ENCODE assay signal across 18 mouse cellular contexts in genomic region chr5:22300046-22300445, GRCm38 (mm10). TPM values are rescaled to one million over a fixed set of nuclear protein-coding genes. Genes with fewer than 3 reads are reported as not detected.
DNase-seq lines count a peak whose midpoint lies in the region; ATAC-seq and TF ChIP-seq lines count a peak whose summit lies in the region.
"Had no signal": no experiment of that assay in that cellular context is flagged by ENCODE, and none has a peak within 500 bp of the region (broad histone marks: within the 10 kb centered on the region; RNA-seq: fewer than 3 reads in every experiment).

No protein-coding gene starts in this region.

- H3K9me3 ChIP-seq in hindbrain, postnatal 0 days (ENCODE audit: low read length), result no peaks in the 10 kb centered on the region
- H3K9me3 ChIP-seq in hindbrain, embryonic 11.5 days (ENCODE audit: control insufficient read depth, low read length), result no peaks in the 10 kb centered on the region
- no peaks in the 10 kb centered on the region for H3K9me3 ChIP-seq in midbrain, postnatal 0 days (ENCODE audit: low read length)
- H3K9me3 ChIP-seq in midbrain, embryonic 13.5 days, result no peaks in the 10 kb centered on the region
- H3K9me3 ChIP-seq: embryonic facial prominence, embryonic 10.5 days; embryonic facial prominence, embryonic 12.5 days; forebrain, embryonic 15.5 days had no signal

- WGBS in hindbrain, postnatal 0 days, result 72% methylated on average over 6 of the region's 6 CpGs
- 87% methylated on average over 6 of the region's 6 CpGs for whole genome bisulfite sequencing in hindbrain, embryonic 11.5 days
- 90% methylated on average over 6 of the region's 6 CpGs for WGBS in midbrain, postnatal 0 days
- 86% methylated on average over 6 of the region's 6 CpGs for WGBS in midbrain, embryonic 13.5 days

- H3K4me2 ChIP-seq in hindbrain, postnatal 0 days (ENCODE audit: low read depth, low read length), result no peak overlapping the region
- no peak overlapping the region for H3K4me2 ChIP-seq in hindbrain, embryonic 11.5 days (replicated peaks; ENCODE audit: low read depth, low read length)
- no peak overlapping the region for H3K4me2 ChIP-seq in midbrain, postnatal 0 days (ENCODE audit: low read depth, low read length, poor library complexity, severe bottlenecking)
- no peak overlapping the region for H3K4me2 ChIP-seq in midbrain, embryonic 13.5 days (replicated peaks)
- H3K4me2 ChIP-seq: embryonic facial prominence, embryonic 12.5 days; forebrain, embryonic 15.5 days had no signal

- no peak for TF ChIP-seq CTCF in hindbrain, postnatal 0 days (IDR thresholded peaks at IDR 0.05; ENCODE audit: low read depth)
- no peak for TF ChIP-seq CTCF in midbrain, postnatal 0 days (IDR thresholded peaks at IDR 0.05)

- no peaks in the 10 kb centered on the region for H3K27me3 ChIP-seq in hindbrain, postnatal 0 days (ENCODE audit: insufficient read depth, low read length)
- H3K27me3 ChIP-seq in hindbrain, embryonic 11.5 days (ENCODE audit: control insufficient read depth, insufficient read depth, low read length), result no peaks in the 10 kb centered on the region
- no peaks in the 10 kb centered on the region for H3K27me3 ChIP-seq in midbrain, postnatal 0 days (ENCODE audit: insufficient read depth, low read length)
- H3K27me3 ChIP-seq in midbrain, embryonic 13.5 days, result no peaks in the 10 kb centered on the region
- H3K27me3 ChIP-seq: embryonic facial prominence, embryonic 12.5 days; forebrain, embryonic 15.5 days had no signal

- ATAC-seq in hindbrain, postnatal 0 days, result peak; percentile 36; the same call in 1 of the 2 replicates
- no peak for ATAC-seq in hindbrain, embryonic 11.5 days (ENCODE audit: low FRiP score)
- ATAC-seq in midbrain, postnatal 0 days (ENCODE audit: low FRiP score), result no peak
- no peak for ATAC-seq in midbrain, embryonic 13.5 days
- ATAC-seq: forebrain, embryonic 15.5 days; forebrain, postnatal 0 days had no signal

- DNase-seq in hindbrain, postnatal 0 days (ENCODE audit: low spot score), result peak; percentile 49
- no peak for DNase-seq in hindbrain, embryonic 11.5 days (ENCODE audit: low spot score)
- DNase-seq in midbrain, postnatal 0 days (ENCODE audit: low spot score), result peak; percentile 59
- DNase-seq in spleen, postnatal 14 days (ENCODE audit: low spot score in 2 of 2), result no peak
- DNase-seq: adrenal gland, adult 2 months; adrenal gland, postnatal 10 days; adrenal gland, postnatal 25 days; cerebellum, adult 11-12 months; cerebellum, adult 2 months; cerebellum, adult 9-10 months; cerebellum, postnatal 25 days; forebrain, postnatal 0 days had no signal

- peaks cover 9% of the 10 kb centered on the region; the same call in 1 of the 2 replicates for H3K4me1 ChIP-seq in hindbrain, postnatal 0 days (ENCODE audit: insufficient read depth, low read length)
- no peaks in the 10 kb centered on the region for H3K4me1 ChIP-seq in hindbrain, embryonic 11.5 days (replicated peaks; ENCODE audit: control insufficient read depth, insufficient read depth, low read length)
- 0 out of 2 replicates have a peak, but pooled peaks cover 2% of the 10 kb centered on the region for H3K4me1 ChIP-seq in midbrain, postnatal 0 days (ENCODE audit: insufficient read depth, low read length)
- peaks cover 12% of the 10 kb centered on the region; the same call in 1 of the 2 replicates for H3K4me1 ChIP-seq in midbrain, embryonic 13.5 days (replicated peaks)
- H3K4me1 ChIP-seq: embryonic facial prominence, embryonic 12.5 days; forebrain, embryonic 15.5 days had no signal

- H3K4me3 ChIP-seq in hindbrain, postnatal 0 days (ENCODE audit: low read length), result no peak overlapping the region
- no peak overlapping the region for H3K4me3 ChIP-seq in hindbrain, embryonic 11.5 days (ENCODE audit: low read depth, low read length)
- H3K4me3 ChIP-seq in midbrain, postnatal 0 days (ENCODE audit: low read depth, low read length), result no peak overlapping the region
- no peak overlapping the region for H3K4me3 ChIP-seq in midbrain, embryonic 13.5 days (replicated peaks)
- H3K4me3 ChIP-seq: embryonic facial prominence, embryonic 10.5 days; embryonic facial prominence, embryonic 12.5 days; forebrain, embryonic 15.5 days had no signal

- no peak overlapping the region for H3K27ac ChIP-seq in hindbrain, postnatal 0 days
- H3K27ac ChIP-seq in hindbrain, embryonic 11.5 days (ENCODE audit: low read depth, low read length), result no peak overlapping the region
- H3K27ac ChIP-seq in midbrain, postnatal 0 days (ENCODE audit: low read depth, low read length), result no peak overlapping the region
- H3K27ac ChIP-seq in midbrain, embryonic 13.5 days, result no peak overlapping the region
- H3K27ac ChIP-seq: embryonic facial prominence, embryonic 10.5 days; embryonic facial prominence, embryonic 12.5 days; forebrain, embryonic 15.5 days had no signal

- no peaks in the 10 kb centered on the region for H3K36me3 ChIP-seq in hindbrain, postnatal 0 days (ENCODE audit: insufficient read depth, low read length)
- no peaks in the 10 kb centered on the region for H3K36me3 ChIP-seq in hindbrain, embryonic 11.5 days (ENCODE audit: control insufficient read depth, insufficient read depth, low read length)
- no peaks in the 10 kb centered on the region for H3K36me3 ChIP-seq in midbrain, postnatal 0 days (ENCODE audit: insufficient read depth, low read length)
- H3K36me3 ChIP-seq in midbrain, embryonic 13.5 days, result no peaks in the 10 kb centered on the region
- H3K36me3 ChIP-seq: embryonic facial prominence, embryonic 10.5 days; embryonic facial prominence, embryonic 12.5 days; forebrain, embryonic 15.5 days had no signal

- H3K9ac ChIP-seq in hindbrain, postnatal 0 days (replicated peaks; ENCODE audit: low read length), result no peak overlapping the region
- H3K9ac ChIP-seq in hindbrain, embryonic 11.5 days (ENCODE audit: low read depth, low read length), result no peak overlapping the region
- H3K9ac ChIP-seq in midbrain, postnatal 0 days (replicated peaks; ENCODE audit: low read length, poor library complexity, severe bottlenecking), result no peak overlapping the region
- no peak overlapping the region for H3K9ac ChIP-seq in midbrain, embryonic 13.5 days (replicated peaks)
- H3K9ac ChIP-seq: embryonic facial prominence, embryonic 12.5 days; forebrain, embryonic 15.5 days; forebrain, postnatal 0 days had no signal

RNA-seq across cellular contexts. Expression of gene Reln, which starts 44.5 kb away (rescaled TPM):
- total RNA-seq in hindbrain, postnatal 0 days (2014; rRNA removed), result 204 and 226 TPM in 2 replicates
- polyA plus RNA-seq in hindbrain, postnatal 0 days (2015; fragmentation: Nextera tagmentation; extraction: Ambion mirVana), result 41.9 and 42.8 TPM in 2 replicates
- polyA plus RNA-seq in hindbrain, embryonic 11.5 days (2014; fragmentation: Nextera tagmentation; extraction: Ambion mirVana), result 9.0 and 10.6 TPM in 2 replicates
- total RNA-seq in midbrain, postnatal 0 days (2014; rRNA removed), result 157 and 189 TPM in 2 replicates
- 25.0 and 25.3 TPM in 2 replicates for polyA plus RNA-seq in midbrain, postnatal 0 days (2015; fragmentation: Nextera tagmentation; extraction: Ambion mirVana)
- 28.8 and 40.1 TPM in 2 replicates for polyA plus RNA-seq in midbrain, embryonic 13.5 days (2015; fragmentation: Nextera tagmentation; extraction: Ambion mirVana)
- total RNA-seq: MEL had no signal
- polyA plus RNA-seq: C2C12 had no signal

Comparison
In these comparisons a context has a peak if more than half of its experiments do, and no peak if none do; other contexts are left out.
1. DNase-seq: peak in hindbrain, postnatal 0 days (single experiment) and midbrain, postnatal 0 days (single experiment); none in hindbrain, embryonic 11.5 days (single experiment) and spleen, postnatal 14 days (0 of 2).